Mouse (Mus musculus): ENCODE measurements around the gene Dcdc2a. TPM values are rescaled to one million over a fixed set of nuclear protein-coding genes. Genes with fewer than 3 reads are reported as not detected.
A peak's percentile ranks its signal among the peaks of the same experiment; 100 is the strongest.

Gene Dcdc2a
- polyA plus RNA-seq, 1 experiment from 2014 or later, result 0.48 TPM

DNA sequence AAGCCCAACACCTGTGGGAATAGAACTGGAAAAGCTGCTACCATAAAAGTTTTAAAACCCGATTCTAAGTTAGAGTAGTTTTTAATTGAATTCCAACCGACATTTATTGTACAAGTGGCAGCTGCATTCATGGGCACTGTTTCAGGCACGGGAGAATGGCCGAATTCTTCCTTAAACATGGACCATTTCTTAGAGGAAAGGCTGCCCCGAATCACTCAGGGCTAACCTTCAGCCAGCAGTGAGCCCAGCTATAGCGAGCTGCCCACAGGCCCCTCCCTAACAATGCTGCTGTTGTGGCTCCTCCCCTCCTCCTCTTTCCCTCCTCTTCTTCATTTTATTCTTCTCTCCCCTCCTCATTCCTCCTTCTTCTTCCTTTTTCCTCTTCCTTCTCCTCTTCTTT, 44.8 kb downstream of the Dcdc2a start:
- ATAC-seq (replicated peaks; ENCODE audit: low FRiP score) (no peak), DNase-seq (ENCODE audit: low spot score) (no peak)
- H3K9me3 ChIP-seq (ENCODE audit: control insufficient read depth, low read length), result no peaks in the 10 kb centered on the region
- no peaks in the 10 kb centered on the region for H3K27me3 ChIP-seq (replicated peaks; ENCODE audit: control insufficient read depth, insufficient read depth, low read length)
- H3K4me3 ChIP-seq (ENCODE audit: low read depth, low read length), result no peak overlapping the region
- no peak overlapping the region for H3K9ac ChIP-seq (ENCODE audit: low read depth, low read length)
- no peaks in the 10 kb centered on the region for H3K36me3 ChIP-seq (ENCODE audit: control insufficient read depth, insufficient read depth, low read length)
- no peak overlapping the region for H3K4me2 ChIP-seq
- H3K27ac ChIP-seq (ENCODE audit: low read depth, low read length), result no peak overlapping the region
- 78% methylated on average over 6 of the region's 6 CpGs for WGBS
- no peaks in the 10 kb centered on the region for H3K4me1 ChIP-seq (replicated peaks; ENCODE audit: control insufficient read depth, insufficient read depth, low read length)

GRCm38 (mm10) chr13:25105671-25106070, 49.9 kb downstream of the Dcdc2a start:
- Histone ChIP-seq H3K27ac (ENCODE audit: low read depth, low read length) (no peak overlapping the region), H3K9me3 (ENCODE audit: control insufficient read depth, low read length) (no peaks in the 10 kb centered on the region), H3K9ac (ENCODE audit: low read depth, low read length) (no peak overlapping the region), H3K4me3 (ENCODE audit: low read depth, low read length) (no peak overlapping the region), H3K36me3 (ENCODE audit: control insufficient read depth, insufficient read depth, low read length) (no peaks in the 10 kb centered on the region), H3K4me1 (replicated peaks; ENCODE audit: control insufficient read depth, insufficient read depth, low read length) (no peaks in the 10 kb centered on the region), H3K4me2 (no peak overlapping the region), H3K27me3 (replicated peaks; ENCODE audit: control insufficient read depth, insufficient read depth, low read length) (no peaks in the 10 kb centered on the region)
- DNase-seq (ENCODE audit: low spot score) (no peak), ATAC-seq (replicated peaks; ENCODE audit: low FRiP score) (no peak)

GRCm38 (mm10) chr13:25106740-25107139, 50.9 kb downstream of the Dcdc2a start:
- Histone ChIP-seq H3K4me1 (replicated peaks; ENCODE audit: control insufficient read depth, insufficient read depth, low read length) (no peaks in the 10 kb centered on the region), H3K9me3 (ENCODE audit: control insufficient read depth, low read length) (no peaks in the 10 kb centered on the region), H3K4me2 (no peak overlapping the region), H3K36me3 (ENCODE audit: control insufficient read depth, insufficient read depth, low read length) (no peaks in the 10 kb centered on the region), H3K27me3 (replicated peaks; ENCODE audit: control insufficient read depth, insufficient read depth, low read length) (no peaks in the 10 kb centered on the region), H3K9ac (ENCODE audit: low read depth, low read length) (no peak overlapping the region), H3K4me3 (ENCODE audit: low read depth, low read length) (no peak overlapping the region), H3K27ac (ENCODE audit: low read depth, low read length) (no peak overlapping the region)
- 76% methylated on average over 5 of the region's 5 CpGs for WGBS
- no peak for ATAC-seq (replicated peaks; ENCODE audit: low FRiP score)
- no peak for DNase-seq (ENCODE audit: low spot score)

DNA sequence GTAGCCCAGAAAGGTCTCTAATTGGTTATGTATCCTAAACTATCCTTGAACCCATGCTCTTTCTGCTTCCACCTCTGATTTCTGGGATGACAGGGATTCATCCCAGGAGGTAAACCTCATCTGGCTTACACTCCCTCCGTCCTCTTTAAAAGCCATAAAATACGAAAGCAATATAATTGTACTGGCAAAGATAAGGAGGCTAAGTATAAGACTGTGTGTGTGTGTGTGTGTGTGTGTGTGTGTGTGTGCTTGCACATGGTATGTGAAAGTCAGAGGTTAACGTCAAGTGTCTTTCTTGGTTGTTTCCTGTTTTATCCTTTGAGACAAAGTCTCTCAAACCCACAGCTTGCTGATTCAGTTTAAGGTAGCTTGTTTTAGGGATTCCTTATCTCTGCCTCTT, 52.5 kb downstream of the Dcdc2a start:
- DNase-seq (ENCODE audit: low spot score), result no peak
- WGBS, result 65% methylated on average over 3 of the region's 3 CpGs
- Histone ChIP-seq H3K27ac (ENCODE audit: low read depth, low read length) (no peak overlapping the region), H3K9me3 (ENCODE audit: control insufficient read depth, low read length) (no peaks in the 10 kb centered on the region), H3K27me3 (replicated peaks; ENCODE audit: control insufficient read depth, insufficient read depth, low read length) (no peaks in the 10 kb centered on the region), H3K4me2 (no peak overlapping the region), H3K9ac (ENCODE audit: low read depth, low read length) (no peak overlapping the region), H3K4me3 (ENCODE audit: low read depth, low read length) (no peak overlapping the region), H3K36me3 (ENCODE audit: control insufficient read depth, insufficient read depth, low read length) (no peaks in the 10 kb centered on the region), H3K4me1 (replicated peaks; ENCODE audit: control insufficient read depth, insufficient read depth, low read length) (no peaks in the 10 kb centered on the region)
- ATAC-seq (replicated peaks; ENCODE audit: low FRiP score), result no peak

DNA sequence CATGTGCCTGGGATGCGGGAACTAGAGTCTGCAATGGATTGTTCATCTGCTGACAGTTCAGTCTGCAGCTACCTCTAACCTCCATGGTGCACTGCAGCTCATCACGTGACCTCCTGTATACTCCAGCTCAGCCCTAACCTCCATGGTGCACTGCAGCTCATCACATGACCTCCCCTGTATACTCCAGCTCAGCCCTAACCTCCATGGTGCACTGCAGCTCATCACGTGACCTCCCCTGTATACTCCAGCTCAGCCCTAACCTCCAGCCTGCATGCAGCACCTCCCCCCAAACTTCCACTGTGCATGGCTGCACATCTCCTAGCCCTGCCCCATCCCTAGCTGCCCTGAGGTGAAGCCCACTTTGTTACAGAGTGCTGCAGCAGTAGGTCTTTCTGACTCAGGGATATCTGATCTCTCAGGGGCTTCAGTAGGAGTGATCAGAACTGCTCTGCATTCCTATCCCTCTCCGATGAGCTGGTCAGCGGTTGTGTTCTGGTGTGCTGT, 54.8 kb downstream of the Dcdc2a start:
- H3K4me2 ChIP-seq, result no peak overlapping the region
- 73% methylated on average over 5 of the region's 5 CpGs for WGBS
- ATAC-seq (replicated peaks; ENCODE audit: low FRiP score) (0 out of 2 replicates have a peak, but pooled peaks have one; percentile 29), DNase-seq (ENCODE audit: low spot score) (no peak)
- no peak overlapping the region for H3K27ac ChIP-seq (ENCODE audit: low read depth, low read length)
- H3K36me3 ChIP-seq (ENCODE audit: control insufficient read depth, insufficient read depth, low read length), result no peaks in the 10 kb centered on the region
- no peak overlapping the region for H3K9ac ChIP-seq (ENCODE audit: low read depth, low read length)
- H3K9me3 ChIP-seq (ENCODE audit: control insufficient read depth, low read length), result no peaks in the 10 kb centered on the region
- H3K27me3 ChIP-seq (replicated peaks; ENCODE audit: control insufficient read depth, insufficient read depth, low read length), result no peaks in the 10 kb centered on the region
- H3K4me1 ChIP-seq (replicated peaks; ENCODE audit: control insufficient read depth, insufficient read depth, low read length), result no peaks in the 10 kb centered on the region
- no peak overlapping the region for H3K4me3 ChIP-seq (ENCODE audit: low read depth, low read length)

DNA sequence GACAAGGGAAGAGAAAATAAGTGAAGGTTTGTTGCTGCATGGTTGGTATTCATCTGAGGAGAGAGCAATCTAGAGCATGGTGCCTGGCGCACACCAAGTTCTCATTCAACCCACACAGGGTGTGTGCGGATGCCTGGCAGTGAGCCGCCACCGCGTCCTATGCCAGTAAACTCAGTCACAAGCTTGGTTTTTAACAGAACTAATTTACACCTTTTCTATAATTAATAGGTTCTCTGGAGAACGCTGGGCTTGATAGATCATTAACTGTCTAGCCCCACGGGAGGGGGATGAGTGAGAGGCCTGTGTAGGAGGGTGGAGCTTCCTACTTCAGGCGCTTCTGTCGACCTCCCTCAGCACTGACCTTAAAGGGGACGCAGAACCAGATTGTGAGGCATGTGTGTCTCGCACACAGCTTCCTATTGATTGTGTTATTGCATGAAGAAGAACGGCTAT, 59.7 kb downstream of the Dcdc2a start:
- peak; percentile 77 for ATAC-seq (replicated peaks; ENCODE audit: low FRiP score)
- peak overlapping the region; percentile 64 for H3K4me2 ChIP-seq
- no peaks in the 10 kb centered on the region for H3K27me3 ChIP-seq (replicated peaks; ENCODE audit: control insufficient read depth, insufficient read depth, low read length)
- H3K9ac ChIP-seq (ENCODE audit: low read depth, low read length), result peak overlapping the region; percentile 5; the same call in 1 of the 2 replicates
- no peak overlapping the region for H3K27ac ChIP-seq (ENCODE audit: low read depth, low read length)
- peak overlapping the region; percentile 39 for H3K4me3 ChIP-seq (ENCODE audit: low read depth, low read length)
- 31% methylated on average over 12 of the region's 12 CpGs for WGBS
- H3K4me1 ChIP-seq (replicated peaks; ENCODE audit: control insufficient read depth, insufficient read depth, low read length), result no peaks in the 10 kb centered on the region
- H3K36me3 ChIP-seq (ENCODE audit: control insufficient read depth, insufficient read depth, low read length), result no peaks in the 10 kb centered on the region
- peak; percentile 30 for DNase-seq (ENCODE audit: low spot score)
- no peaks in the 10 kb centered on the region for H3K9me3 ChIP-seq (ENCODE audit: control insufficient read depth, low read length)

DNA sequence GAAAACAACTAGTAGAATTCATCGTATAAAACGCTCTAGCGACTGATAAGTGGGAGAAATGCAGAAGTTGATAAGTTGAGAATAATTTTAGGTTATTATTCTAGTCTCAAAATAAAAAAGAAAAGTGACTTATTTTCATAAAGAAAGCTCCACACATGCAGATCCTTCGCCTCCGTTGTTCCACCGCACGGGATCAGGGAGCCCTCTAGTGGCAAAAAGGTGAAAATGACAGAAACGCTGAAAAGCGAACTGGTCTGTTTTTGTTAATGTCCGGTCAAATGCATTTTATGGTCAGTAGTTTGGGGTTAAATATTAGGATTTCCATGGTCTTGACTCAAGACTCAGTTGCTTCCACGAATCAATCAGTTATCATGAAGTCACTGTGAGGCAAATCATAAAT, 60.2 kb downstream of the Dcdc2a start:
- no peaks in the 10 kb centered on the region for H3K9me3 ChIP-seq (ENCODE audit: control insufficient read depth, low read length)
- H3K4me3 ChIP-seq (ENCODE audit: low read depth, low read length), result peak overlapping the region; percentile 39
- no peaks in the 10 kb centered on the region for H3K4me1 ChIP-seq (replicated peaks; ENCODE audit: control insufficient read depth, insufficient read depth, low read length)
- ATAC-seq (replicated peaks; ENCODE audit: low FRiP score), result no peak; the same call in 1 of the 2 replicates
- H3K4me2 ChIP-seq, result peak overlapping the region; percentile 64
- 3% methylated on average over 11 of the region's 11 CpGs for WGBS
- peak; percentile 35 for DNase-seq (ENCODE audit: low spot score)
- H3K27ac ChIP-seq (ENCODE audit: low read depth, low read length), result no peak overlapping the region
- no peaks in the 10 kb centered on the region for H3K36me3 ChIP-seq (ENCODE audit: control insufficient read depth, insufficient read depth, low read length)
- H3K9ac ChIP-seq (ENCODE audit: low read depth, low read length), result peak overlapping the region; percentile 5; the same call in 1 of the 2 replicates
- no peaks in the 10 kb centered on the region for H3K27me3 ChIP-seq (replicated peaks; ENCODE audit: control insufficient read depth, insufficient read depth, low read length)

DNA sequence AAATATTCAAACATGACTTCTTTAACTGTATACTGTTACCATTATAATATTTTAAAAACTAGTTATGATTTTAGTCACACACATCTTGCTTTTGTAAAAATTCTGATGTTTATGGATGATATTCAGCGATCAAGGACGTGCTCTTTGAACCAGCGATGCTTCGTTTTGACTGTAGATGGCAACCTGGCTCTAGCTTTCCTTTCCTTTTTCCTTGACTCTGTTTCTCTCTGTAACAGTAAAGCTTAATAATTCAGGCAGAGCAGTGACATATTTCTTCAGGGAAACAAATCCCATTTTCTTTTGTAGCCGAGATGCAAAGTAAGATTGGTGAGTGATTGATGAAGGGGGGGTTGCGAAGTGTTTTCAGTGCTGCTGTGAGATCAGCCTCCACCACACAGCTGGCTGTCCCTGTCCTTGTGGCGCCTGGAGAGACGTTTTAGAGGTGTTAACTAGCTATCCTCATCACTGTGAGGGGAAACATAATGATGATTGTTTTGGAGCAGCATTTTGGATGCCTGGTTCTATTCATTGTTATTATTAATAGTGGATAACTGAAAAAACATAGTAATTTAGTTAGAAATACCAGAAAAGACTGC, 67.0 kb downstream of the Dcdc2a start:
- Histone ChIP-seq H3K4me3 (ENCODE audit: low read depth, low read length) (no peak overlapping the region), H3K9ac (ENCODE audit: low read depth, low read length) (no peak overlapping the region), H3K27me3 (replicated peaks; ENCODE audit: control insufficient read depth, insufficient read depth, low read length) (no peaks in the 10 kb centered on the region), H3K36me3 (ENCODE audit: control insufficient read depth, insufficient read depth, low read length) (no peaks in the 10 kb centered on the region), H3K9me3 (ENCODE audit: control insufficient read depth, low read length) (no peaks in the 10 kb centered on the region), H3K4me2 (no peak overlapping the region), H3K4me1 (replicated peaks; ENCODE audit: control insufficient read depth, insufficient read depth, low read length) (no peaks in the 10 kb centered on the region), H3K27ac (ENCODE audit: low read depth, low read length) (no peak overlapping the region)
- WGBS, result 68% methylated on average over 8 of the region's 8 CpGs
- ATAC-seq (replicated peaks; ENCODE audit: low FRiP score), result no peak
- DNase-seq (ENCODE audit: low spot score), result no peak

DNA sequence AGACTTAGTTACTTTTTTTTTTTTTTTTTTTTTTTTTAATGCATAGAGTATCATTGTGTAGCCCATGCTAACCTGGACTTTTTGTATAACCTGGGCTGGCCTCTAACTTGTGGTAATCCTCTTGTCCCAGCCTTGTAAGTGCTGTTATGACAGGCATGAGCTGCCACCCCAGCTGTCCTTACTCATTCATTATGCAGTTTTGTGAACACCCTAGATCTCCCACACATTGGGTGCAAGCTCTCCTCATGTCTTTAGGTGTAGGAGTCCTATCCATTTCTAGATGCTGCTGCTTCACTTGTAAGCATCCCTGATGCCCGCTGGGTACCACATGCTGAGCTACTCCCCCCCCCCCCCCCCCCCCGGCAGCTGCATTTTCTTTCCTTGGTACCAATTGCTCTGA, 71.4 kb downstream of the Dcdc2a start:
- no peaks in the 10 kb centered on the region for H3K36me3 ChIP-seq (ENCODE audit: control insufficient read depth, insufficient read depth, low read length)
- WGBS, result 79% methylated on average over 1 of the region's 2 CpGs
- no peak overlapping the region for H3K4me2 ChIP-seq
- no peak overlapping the region for H3K27ac ChIP-seq (ENCODE audit: low read depth, low read length)
- DNase-seq (ENCODE audit: low spot score) (no peak), ATAC-seq (replicated peaks; ENCODE audit: low FRiP score) (no peak)
- H3K9me3 ChIP-seq (ENCODE audit: control insufficient read depth, low read length), result no peaks in the 10 kb centered on the region
- H3K4me3 ChIP-seq (ENCODE audit: low read depth, low read length), result no peak overlapping the region
- H3K4me1 ChIP-seq (replicated peaks; ENCODE audit: control insufficient read depth, insufficient read depth, low read length), result no peaks in the 10 kb centered on the region
- no peak overlapping the region for H3K9ac ChIP-seq (ENCODE audit: low read depth, low read length)
- H3K27me3 ChIP-seq (replicated peaks; ENCODE audit: control insufficient read depth, insufficient read depth, low read length), result no peaks in the 10 kb centered on the region
